Mouse (Mus musculus): ENCODE data around the gene D930007J09Rik. TPM values are rescaled to one million over a fixed set of nuclear protein-coding genes. Genes with fewer than 3 reads are reported as not detected.

The D930007J09Rik gene
- polyA plus RNA-seq, 1 experiment from 2014 or later, result not detected

DNA sequence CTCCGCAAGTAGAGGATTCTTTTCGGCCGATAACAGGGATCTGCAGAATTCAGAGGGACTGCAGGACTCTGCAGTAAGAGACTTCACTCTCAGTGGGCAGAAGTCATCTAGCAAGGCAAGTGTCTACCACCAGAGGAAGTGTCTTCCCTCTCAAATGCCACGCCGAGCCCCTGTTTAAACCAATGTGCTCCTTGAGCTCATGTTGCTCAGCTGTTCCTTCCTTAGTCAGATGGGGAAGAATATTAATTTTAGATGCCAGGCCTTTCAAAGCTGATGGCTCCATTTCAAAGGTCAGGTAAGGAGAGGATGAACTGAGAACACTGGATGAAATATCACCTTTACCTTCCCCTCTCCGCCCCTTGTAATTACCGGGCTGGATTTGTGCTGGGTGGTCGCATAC, 18.8 kb downstream of the D930007J09Rik start, which contains the start of gene Mylk4:
Mylk4 (minus strand) TSS at position 139 of the 400 bp plus-strand sequence.
- Histone ChIP-seq H3K4me3 (ENCODE audit: low read depth, low read length) (no peak within 1 kb of the TSS), H3K27ac (ENCODE audit: low read depth, low read length) (no peak within 1 kb of the TSS), H3K4me2 (no peak within 1 kb of the TSS), H3K36me3 (ENCODE audit: control insufficient read depth, insufficient read depth, low read length) (no peaks in the 10 kb centered on the region), H3K27me3 (ENCODE audit: control insufficient read depth, insufficient read depth, low read length) (no peaks in the 10 kb centered on the region), H3K9me3 (replicated peaks; ENCODE audit: control insufficient read depth, low read length) (no peaks in the 10 kb centered on the region), H3K9ac (ENCODE audit: low read depth, low read length) (no peak within 1 kb of the TSS), H3K4me1 (ENCODE audit: control insufficient read depth, insufficient read depth, low read length) (no peaks in the 10 kb centered on the region)
- 72% methylated on average over 8 of the region's 8 CpGs for WGBS (ENCODE audit: insufficient replicate concordance)
- ATAC-seq (replicated peaks; ENCODE audit: insufficient number of reproducible peaks, low FRiP score, low TSS enrichment), result no peak

DNA sequence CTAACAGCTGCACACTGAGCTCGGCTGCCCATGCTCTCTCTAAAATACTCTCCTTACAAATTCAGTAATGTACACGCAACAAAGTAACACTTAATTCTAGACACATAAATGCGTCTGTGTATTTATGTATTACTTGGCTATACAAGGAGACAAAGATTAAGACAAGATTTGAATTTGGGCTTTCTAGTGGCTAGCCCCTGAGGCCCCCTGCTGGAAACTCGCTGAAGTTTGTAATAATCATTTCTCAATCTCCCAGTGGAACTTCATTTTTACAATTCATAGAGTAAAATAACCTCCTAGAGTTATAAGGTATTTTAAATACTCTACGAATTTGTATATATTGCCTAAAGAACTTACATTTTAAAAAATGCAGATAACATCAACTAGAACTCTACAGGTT, 19.6 kb downstream of the D930007J09Rik start:
- Histone ChIP-seq H3K27me3 (ENCODE audit: control insufficient read depth, insufficient read depth, low read length) (no peaks in the 10 kb centered on the region), H3K27ac (ENCODE audit: low read depth, low read length) (no peak overlapping the region), H3K9ac (ENCODE audit: low read depth, low read length) (no peak overlapping the region), H3K4me3 (ENCODE audit: low read depth, low read length) (no peak overlapping the region), H3K4me2 (no peak overlapping the region), H3K4me1 (ENCODE audit: control insufficient read depth, insufficient read depth, low read length) (no peaks in the 10 kb centered on the region), H3K36me3 (ENCODE audit: control insufficient read depth, insufficient read depth, low read length) (no peaks in the 10 kb centered on the region), H3K9me3 (replicated peaks; ENCODE audit: control insufficient read depth, low read length) (no peaks in the 10 kb centered on the region)
- ATAC-seq (replicated peaks; ENCODE audit: insufficient number of reproducible peaks, low FRiP score, low TSS enrichment), result no peak
- WGBS (ENCODE audit: insufficient replicate concordance), result 53% methylated on average over 5 of the region's 5 CpGs

DNA sequence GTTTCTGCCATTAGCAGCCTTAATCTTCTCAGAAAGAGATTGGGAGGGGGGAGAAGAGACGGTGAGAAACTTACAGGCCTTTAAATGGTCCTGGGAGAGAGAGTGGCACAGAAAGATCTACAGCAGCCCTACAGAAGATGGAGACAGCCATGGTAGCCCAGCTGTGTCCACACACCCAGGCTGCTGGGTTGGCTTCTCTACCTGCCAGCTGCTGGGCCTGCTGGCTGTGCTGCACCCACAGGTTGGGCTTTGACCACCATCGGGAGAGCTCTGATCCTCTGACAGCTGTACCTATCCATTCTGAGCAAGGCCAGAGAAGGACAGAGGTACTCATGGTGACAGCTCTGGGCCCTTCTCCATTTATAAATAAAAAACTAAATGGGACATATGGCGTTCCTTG, 23.8 kb downstream of the D930007J09Rik start:
- Histone ChIP-seq H3K36me3 (ENCODE audit: control insufficient read depth, insufficient read depth, low read length) (no peaks in the 10 kb centered on the region), H3K27me3 (ENCODE audit: control insufficient read depth, insufficient read depth, low read length) (no peaks in the 10 kb centered on the region), H3K4me2 (no peak overlapping the region), H3K9me3 (replicated peaks; ENCODE audit: control insufficient read depth, low read length) (no peaks in the 10 kb centered on the region), H3K4me3 (ENCODE audit: low read depth, low read length) (no peak overlapping the region), H3K27ac (ENCODE audit: low read depth, low read length) (no peak overlapping the region), H3K9ac (ENCODE audit: low read depth, low read length) (no peak overlapping the region), H3K4me1 (ENCODE audit: control insufficient read depth, insufficient read depth, low read length) (no peaks in the 10 kb centered on the region; the same call in 1 of the 2 replicates)
- 67% methylated on average over 3 of the region's 3 CpGs for whole genome bisulfite sequencing (ENCODE audit: insufficient replicate concordance)
- ATAC-seq (replicated peaks; ENCODE audit: insufficient number of reproducible peaks, low FRiP score, low TSS enrichment), result no peak

DNA sequence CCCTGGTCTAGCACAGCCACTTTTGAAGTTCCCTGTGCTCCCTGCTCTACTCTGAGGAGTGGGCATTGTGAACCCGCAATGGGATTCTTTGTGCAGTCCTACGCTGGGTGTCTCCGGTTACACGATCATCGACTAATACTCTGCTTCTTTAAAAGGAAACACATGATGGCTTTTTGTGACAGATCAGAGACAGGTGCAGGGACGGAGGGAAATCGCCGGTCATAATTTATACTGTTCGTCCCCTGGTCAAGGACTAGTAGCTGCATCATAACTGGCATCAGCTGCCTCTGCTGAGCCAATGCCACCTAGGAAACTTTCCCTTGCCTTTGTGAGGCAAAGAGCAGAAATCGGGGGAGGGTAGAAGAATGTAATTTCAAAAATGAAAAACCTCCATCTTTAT, 26.3 kb downstream of the D930007J09Rik start:
- Histone ChIP-seq H3K27me3 (ENCODE audit: control insufficient read depth, insufficient read depth, low read length) (no peaks in the 10 kb centered on the region), H3K4me1 (ENCODE audit: control insufficient read depth, insufficient read depth, low read length) (no peaks in the 10 kb centered on the region; the same call in 1 of the 2 replicates), H3K9ac (ENCODE audit: low read depth, low read length) (no peak overlapping the region), H3K9me3 (replicated peaks; ENCODE audit: control insufficient read depth, low read length) (no peaks in the 10 kb centered on the region), H3K27ac (ENCODE audit: low read depth, low read length) (no peak overlapping the region), H3K36me3 (ENCODE audit: control insufficient read depth, insufficient read depth, low read length) (no peaks in the 10 kb centered on the region), H3K4me3 (ENCODE audit: low read depth, low read length) (no peak overlapping the region), H3K4me2 (no peak overlapping the region)
- ATAC-seq (replicated peaks; ENCODE audit: insufficient number of reproducible peaks, low FRiP score, low TSS enrichment), result no peak
- WGBS (ENCODE audit: insufficient replicate concordance), result 88% methylated on average over 10 of the region's 10 CpGs

DNA sequence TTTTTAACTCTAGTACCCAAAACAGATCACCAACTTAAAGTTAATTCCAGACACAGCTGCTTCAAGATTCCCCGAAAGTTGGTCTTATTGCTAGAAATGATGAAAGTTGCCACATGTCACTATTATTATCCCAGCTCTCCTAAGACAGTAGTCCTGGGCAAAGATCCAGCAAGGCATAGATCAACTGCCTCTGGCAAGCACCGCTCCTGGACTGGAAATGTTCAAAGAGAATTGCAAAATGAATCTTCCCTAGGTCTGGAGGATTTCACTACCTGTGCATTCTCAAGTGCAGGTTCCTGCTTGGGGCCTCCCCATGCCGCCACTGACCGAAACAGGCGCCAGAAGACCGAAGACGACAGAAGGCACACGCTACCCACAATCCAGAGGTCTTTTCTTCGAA, 26.8 kb downstream of the D930007J09Rik start:
- Histone ChIP-seq H3K27me3 (ENCODE audit: control insufficient read depth, insufficient read depth, low read length) (no peaks in the 10 kb centered on the region), H3K4me2 (no peak overlapping the region)
- no peak for ATAC-seq (replicated peaks; ENCODE audit: insufficient number of reproducible peaks, low FRiP score, low TSS enrichment)

DNA sequence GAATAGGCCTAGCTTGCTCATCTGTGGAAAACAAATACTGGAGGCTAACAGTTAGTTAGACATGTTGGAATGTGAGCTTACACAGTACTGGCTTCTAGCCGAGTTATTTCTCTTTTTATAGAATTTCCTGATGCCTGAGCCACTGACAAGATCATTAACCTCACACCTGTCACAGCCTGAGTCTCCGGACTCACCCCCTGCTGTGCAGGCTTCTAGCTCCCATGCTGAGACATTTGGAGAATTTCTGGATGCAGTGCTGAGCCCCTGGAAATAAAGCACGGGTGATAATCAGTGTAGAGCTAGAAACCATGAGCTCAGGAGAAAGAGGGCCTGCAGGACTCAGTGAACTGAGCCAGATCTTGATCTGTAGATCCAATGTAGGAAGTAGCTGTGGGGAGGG, 32.7 kb downstream of the D930007J09Rik start:
- H3K27ac ChIP-seq (ENCODE audit: low read depth, low read length), result no peak overlapping the region
- 11% methylated on average over 3 of the region's 3 CpGs for WGBS (ENCODE audit: insufficient replicate concordance)
- no peak for ATAC-seq (replicated peaks; ENCODE audit: insufficient number of reproducible peaks, low FRiP score, low TSS enrichment)

More for the DNA sequence above, 26.8 kb downstream of the D930007J09Rik start:
- no peaks in the 10 kb centered on the region; the same call in 1 of the 2 replicates for H3K4me1 ChIP-seq (ENCODE audit: control insufficient read depth, insufficient read depth, low read length)
- no peaks in the 10 kb centered on the region for H3K36me3 ChIP-seq (ENCODE audit: control insufficient read depth, insufficient read depth, low read length)
- H3K9me3 ChIP-seq (replicated peaks; ENCODE audit: control insufficient read depth, low read length), result no peaks in the 10 kb centered on the region
- H3K4me3 ChIP-seq (ENCODE audit: low read depth, low read length), result no peak overlapping the region
- no peak overlapping the region for H3K9ac ChIP-seq (ENCODE audit: low read depth, low read length)
- no peak overlapping the region for H3K27ac ChIP-seq (ENCODE audit: low read depth, low read length)
- 81% methylated on average over 9 of the region's 9 CpGs for whole genome bisulfite sequencing (ENCODE audit: insufficient replicate concordance)

DNA sequence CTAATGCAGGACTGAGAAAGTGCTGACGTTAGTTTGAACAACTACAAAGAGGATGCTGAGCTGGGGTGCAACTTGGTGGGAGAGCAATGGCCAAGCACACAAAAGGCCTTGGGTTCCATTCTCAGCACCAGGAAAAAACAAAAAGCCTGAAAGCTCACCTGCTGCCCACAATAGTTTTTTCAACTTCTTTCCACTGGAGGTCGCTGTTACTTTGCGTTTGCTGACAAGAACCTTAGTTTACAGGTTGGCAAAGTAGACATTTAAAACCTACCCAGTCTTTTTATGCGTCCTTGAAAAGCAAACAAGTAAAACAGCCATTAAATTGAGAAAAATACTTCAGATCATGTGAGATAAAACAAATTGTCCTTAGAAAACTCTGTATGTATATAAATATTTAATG, 34.5 kb downstream of the D930007J09Rik start:
- H3K9ac ChIP-seq (ENCODE audit: low read depth, low read length), result no peak overlapping the region
- H3K9me3 ChIP-seq (replicated peaks; ENCODE audit: control insufficient read depth, low read length), result no peaks in the 10 kb centered on the region
- H3K4me3 ChIP-seq (ENCODE audit: low read depth, low read length), result no peak overlapping the region
- no peak for ATAC-seq (replicated peaks; ENCODE audit: insufficient number of reproducible peaks, low FRiP score, low TSS enrichment)
- no peaks in the 10 kb centered on the region for H3K36me3 ChIP-seq (ENCODE audit: control insufficient read depth, insufficient read depth, low read length)
- 13% methylated on average over 4 of the region's 4 CpGs for WGBS (ENCODE audit: insufficient replicate concordance)
- no peak overlapping the region for H3K27ac ChIP-seq (ENCODE audit: low read depth, low read length)
- no peaks in the 10 kb centered on the region for H3K27me3 ChIP-seq (ENCODE audit: control insufficient read depth, insufficient read depth, low read length)
- H3K4me1 ChIP-seq (ENCODE audit: control insufficient read depth, insufficient read depth, low read length), result peaks cover 9% of the 10 kb centered on the region; the same call in 1 of the 2 replicates
- no peak overlapping the region for H3K4me2 ChIP-seq

More for the DNA sequence above, 32.7 kb downstream of the D930007J09Rik start:
- H3K9ac ChIP-seq (ENCODE audit: low read depth, low read length), result no peak overlapping the region
- no peaks in the 10 kb centered on the region for H3K36me3 ChIP-seq (ENCODE audit: control insufficient read depth, insufficient read depth, low read length)
- H3K4me2 ChIP-seq, result no peak overlapping the region
- no peaks in the 10 kb centered on the region for H3K4me1 ChIP-seq (ENCODE audit: control insufficient read depth, insufficient read depth, low read length)
- no peak overlapping the region for H3K4me3 ChIP-seq (ENCODE audit: low read depth, low read length)
- H3K9me3 ChIP-seq (replicated peaks; ENCODE audit: control insufficient read depth, low read length), result no peaks in the 10 kb centered on the region
- H3K27me3 ChIP-seq (ENCODE audit: control insufficient read depth, insufficient read depth, low read length), result no peaks in the 10 kb centered on the region

DNA sequence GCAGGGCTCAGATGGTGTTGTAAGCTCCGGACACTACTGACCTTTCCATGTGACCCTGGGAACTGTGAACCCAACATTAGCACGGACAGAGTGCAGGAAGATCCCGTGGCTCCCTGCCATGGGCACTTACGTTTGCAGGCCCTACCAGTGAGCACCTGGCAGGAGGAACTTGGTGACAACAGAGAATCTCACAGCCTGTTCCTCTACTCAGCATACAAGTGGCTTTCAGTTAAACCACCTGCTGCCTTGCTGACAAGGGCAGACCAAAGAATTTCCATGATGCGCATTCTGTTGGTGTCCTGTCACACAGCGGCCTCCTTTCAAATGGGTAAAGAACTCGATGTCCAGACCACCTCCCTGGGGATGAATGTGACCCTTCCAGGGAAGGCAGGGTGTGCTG, 38.2 kb downstream of the D930007J09Rik start:
- Histone ChIP-seq H3K4me2 (no peak overlapping the region), H3K4me3 (ENCODE audit: low read depth, low read length) (no peak overlapping the region), H3K27ac (ENCODE audit: low read depth, low read length) (no peak overlapping the region), H3K4me1 (ENCODE audit: control insufficient read depth, insufficient read depth, low read length) (peaks cover 12% of the 10 kb centered on the region; the same call in 1 of the 2 replicates), H3K9me3 (replicated peaks; ENCODE audit: control insufficient read depth, low read length) (no peaks in the 10 kb centered on the region), H3K27me3 (ENCODE audit: control insufficient read depth, insufficient read depth, low read length) (no peaks in the 10 kb centered on the region), H3K36me3 (ENCODE audit: control insufficient read depth, insufficient read depth, low read length) (no peaks in the 10 kb centered on the region), H3K9ac (ENCODE audit: low read depth, low read length) (no peak overlapping the region)
- 15% methylated on average over 7 of the region's 7 CpGs for WGBS (ENCODE audit: insufficient replicate concordance)
- no peak for ATAC-seq (replicated peaks; ENCODE audit: insufficient number of reproducible peaks, low FRiP score, low TSS enrichment)

DNA sequence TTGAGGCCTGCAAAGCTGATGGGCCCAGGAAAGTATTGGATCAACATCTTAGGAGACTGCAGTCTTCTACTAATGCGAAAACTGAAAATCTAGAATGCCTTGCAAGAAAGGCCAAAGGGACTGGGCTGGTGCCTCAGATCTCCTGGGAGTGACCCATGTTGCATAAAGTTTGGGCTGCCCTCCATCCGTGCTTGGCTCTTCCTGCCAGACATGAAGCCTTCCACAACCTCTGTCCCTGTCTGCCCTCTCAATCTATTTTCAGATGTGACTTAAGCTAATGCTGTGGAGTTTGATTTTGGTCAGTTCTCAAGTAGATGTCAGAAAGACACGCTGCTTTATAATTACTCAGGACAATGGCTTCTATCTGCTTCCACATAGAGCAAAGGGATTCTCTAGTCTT, 39.5 kb downstream of the D930007J09Rik start:
- no peak overlapping the region for H3K27ac ChIP-seq (ENCODE audit: low read depth, low read length)
- no peaks in the 10 kb centered on the region for H3K27me3 ChIP-seq (ENCODE audit: control insufficient read depth, insufficient read depth, low read length)
- ATAC-seq (replicated peaks; ENCODE audit: insufficient number of reproducible peaks, low FRiP score, low TSS enrichment), result no peak
- no peaks in the 10 kb centered on the region for H3K9me3 ChIP-seq (replicated peaks; ENCODE audit: control insufficient read depth, low read length)
- no peak overlapping the region for H3K4me3 ChIP-seq (ENCODE audit: low read depth, low read length)
- no peaks in the 10 kb centered on the region for H3K36me3 ChIP-seq (ENCODE audit: control insufficient read depth, insufficient read depth, low read length)
- H3K4me2 ChIP-seq, result no peak overlapping the region
- 72% methylated on average over 3 of the region's 3 CpGs for WGBS (ENCODE audit: insufficient replicate concordance)
- H3K4me1 ChIP-seq (ENCODE audit: control insufficient read depth, insufficient read depth, low read length), result peaks cover 12% of the 10 kb centered on the region; the same call in 1 of the 2 replicates
- H3K9ac ChIP-seq (ENCODE audit: low read depth, low read length), result no peak overlapping the region

Data from heart, embryonic 11.5 days (tissue).